Mouse (Mus musculus) liver, adult 2 months (tissue): ENCODE results near the gene Vmn1r191. TPM values are rescaled to one million over a fixed set of nuclear protein-coding genes. Genes with fewer than 3 reads are reported as not detected.
"Not testable (repeated sequence)": the region's sequence is repeated elsewhere in the genome, so short reads cannot be mapped to it uniquely, and the experiment has no call there.

ENCODE experiments used
- DNase-seq: peaks from one replicate; pipeline ENCODE4 v3.0.0-alpha.2; 2011; ENCODE audit warnings: low read depth, low spot score; ENCODE audit errors: extremely low read depth
- H3K27ac ChIP-seq: fragments of 200-500 bp; replicated peaks from 2 replicates; pipeline ENCODE4 v1.5.1; 2012; ENCODE audit warnings: low read depth, mild to moderate bottlenecking, control low read depth, inconsistent platforms, low read length; ENCODE audit not compliant: insufficient read depth
- H3K27me3 ChIP-seq: fragments of 200-500 bp; 2 replicates; pipeline ENCODE4 v1.6.1; 2012; ENCODE audit warnings: mild to moderate bottlenecking, moderate library complexity, low read length, inconsistent platforms; ENCODE audit not compliant: control insufficient read depth, insufficient read depth
- H3K36me3 ChIP-seq: fragments of 200-500 bp; 2 replicates; pipeline ENCODE4 v1.6.1; 2012; ENCODE audit warnings: low read length, inconsistent platforms; ENCODE audit not compliant: control insufficient read depth, insufficient read depth
- H3K4me1 ChIP-seq: fragments of 200-500 bp; 2 replicates; pipeline ENCODE4 v1.6.1; 2011; ENCODE audit warnings: low read length; ENCODE audit not compliant: control insufficient read depth, insufficient read depth
- H3K4me3 ChIP-seq: fragments of 200-500 bp; 2 replicates; pipeline ENCODE4 v1.5.1; 2011; ENCODE audit warnings: low read depth, mild to moderate bottlenecking, control low read depth, low read length, moderate library complexity; ENCODE audit not compliant: insufficient read depth
- H3K79me2 ChIP-seq: fragments of 200-500 bp; 2 replicates; pipeline ENCODE4 v1.6.1; 2012; ENCODE audit warnings: inconsistent platforms, mild to moderate bottlenecking, low read length, moderate library complexity; ENCODE audit not compliant: control insufficient read depth, insufficient read depth
- H3K9ac ChIP-seq: fragments of 200-500 bp; 2 replicates; pipeline ENCODE4 v1.6.1; 2012; ENCODE audit warnings: low read depth, mild to moderate bottlenecking, control low read depth, inconsistent platforms, low read length
- CTCF ChIP-seq: fragments of 200-500 bp; IDR thresholded peaks from 2 replicates; pipeline ENCODE4 v1.5.1; 2011; ENCODE audit warnings: low read depth, low read length, control low read depth
- POLR2A ChIP-seq: fragments of 200-500 bp; IDR thresholded peaks from 2 replicates; pipeline ENCODE4 v1.6.1; 2011; ENCODE audit warnings: low read length, control low read depth; ENCODE audit not compliant: insufficient read depth; ENCODE audit errors: extremely low read depth
- WGBS: fragments of 180-500 bp; shearing (Covaris S2); methylation state at CpG from one replicate; pipeline ENCODE4 v1.1.7; 2018; 5-methylcytosine and 5-hydroxymethylcytosine counted together
- polyA plus RNA-seq: library from polyadenylated mRNA; depleted of rRNA; stranded (reverse); fragments of >200 nt; gene quantifications from 2 replicates; pipeline ENCODE4 v1.2.3, GENCODE M21; 2012; rRNA removed
- total RNA-seq: library from RNA; depleted of rRNA; stranded (reverse); fragments of >200 nt; gene quantifications from 2 replicates; pipeline ENCODE4 v1.2.3, GENCODE M21; 2014; rRNA removed

Vmn1r191 gene
- total and polyA plus RNA-seq, 2 experiments, result not detected

- H3K36me3 ChIP-seq, result no peaks in the 10 kb centered on the region
- no peak for DNase-seq
- no peaks in the 10 kb centered on the region for H3K79me2 ChIP-seq
- no peak overlapping the region for H3K9ac ChIP-seq
- H3K27ac ChIP-seq, result no peak overlapping the region
- 91% methylated on average over 15 of the region's 15 CpGs for WGBS
- H3K4me3 ChIP-seq, result no peak overlapping the region
- TF ChIP-seq CTCF, result no peak
- no peak for TF ChIP-seq POLR2A
- no peaks in the 10 kb centered on the region for H3K27me3 ChIP-seq
- H3K4me1 ChIP-seq, result no peaks in the 10 kb centered on the region
Measured at GRCm38 (mm10) chr13:22168416-22168815, 15.4 kb downstream of the Vmn1r191 start.

- not testable (repeated sequence) for H3K9ac ChIP-seq, H3K4me1 ChIP-seq, H3K27me3 ChIP-seq, H3K36me3 ChIP-seq, H3K79me2 ChIP-seq, H3K4me3 ChIP-seq, H3K27ac ChIP-seq
- DNase-seq, result peak; percentile 1
- WGBS, result 36% methylated on average over 5 of the region's 5 CpGs
Measured at GRCm38 (mm10) chr13:22136495-22137293, 47.1 kb downstream of the Vmn1r191 start.

Other genes with a start within 250 kb of the Vmn1r191 start
- gene Zfp184, start 238.9 kb downstream of the Vmn1r191 start, total RNA-seq, result 0.18 and 0.60 TPM in 2 replicates
- gene Zfp184, start 238.9 kb downstream of the Vmn1r191 start, polyA plus RNA-seq, result 0.07 and 0.11 TPM in 2 replicates
- not detected in 2 replicates for gene Pom121l2, start 202.8 kb downstream of the Vmn1r191 start, total RNA-seq
- gene Pom121l2, start 202.8 kb downstream of the Vmn1r191 start, polyA plus RNA-seq, result not detected in 2 replicates
- not detected in 2 replicates for gene Prss16, start 174.2 kb downstream of the Vmn1r191 start, total RNA-seq
- gene Prss16, start 174.2 kb downstream of the Vmn1r191 start, polyA plus RNA-seq, result 0.12 TPM in 1 of 2 replicates, not detected in the other
- 1.8 and 2.6 TPM in 2 replicates for gene Hist1h2ah, start 148.4 kb downstream of the Vmn1r191 start, total RNA-seq
- gene Hist1h2ah, start 148.4 kb downstream of the Vmn1r191 start, polyA plus RNA-seq, result not detected in 2 replicates
- gene Hist1h2bk, start 148.1 kb downstream of the Vmn1r191 start, total RNA-seq, result 15.6 and 28.1 TPM in 2 replicates
- 0.46 and 0.48 TPM in 2 replicates for gene Hist1h2bk, start 148.1 kb downstream of the Vmn1r191 start, polyA plus RNA-seq
- gene Hist1h4i, start 142.6 kb downstream of the Vmn1r191 start, total RNA-seq, result 6.8 and 9.2 TPM in 2 replicates
- 5.2 and 12.3 TPM in 2 replicates for gene Hist1h4i, start 142.6 kb downstream of the Vmn1r191 start, polyA plus RNA-seq
- 11.1 and 22.4 TPM in 2 replicates for gene Hist1h2ag, start 141.0 kb downstream of the Vmn1r191 start, total RNA-seq
- 0.55 TPM in 1 of 2 replicates, not detected in the other for gene Hist1h2ag, start 141.0 kb downstream of the Vmn1r191 start, polyA plus RNA-seq
- gene Hist1h2bj, start 140.8 kb downstream of the Vmn1r191 start, total RNA-seq, result 10.7 and 16.8 TPM in 2 replicates
- gene Hist1h2bj, start 140.8 kb downstream of the Vmn1r191 start, polyA plus RNA-seq, result 0.29 TPM in 1 of 2 replicates, not detected in the other
- gene Vmn1r188, start 99.5 kb downstream of the Vmn1r191 start, total RNA-seq, result not detected in 2 replicates
- gene Vmn1r188, start 99.5 kb downstream of the Vmn1r191 start, polyA plus RNA-seq, result not detected in 2 replicates
- gene Vmn1r189, start 78.1 kb downstream of the Vmn1r191 start, total RNA-seq, result not detected in 2 replicates
- gene Vmn1r189, start 78.1 kb downstream of the Vmn1r191 start, polyA plus RNA-seq, result not detected in 2 replicates
- gene Vmn1r192, start 7.2 kb upstream of the Vmn1r191 start, total RNA-seq, result not detected in 2 replicates
- not detected in 2 replicates for gene Vmn1r192, start 7.2 kb upstream of the Vmn1r191 start, polyA plus RNA-seq
- gene Vmn1r193, start 39.2 kb upstream of the Vmn1r191 start, total RNA-seq, result not detected in 2 replicates
- gene Vmn1r193, start 39.2 kb upstream of the Vmn1r191 start, polyA plus RNA-seq, result not detected in 2 replicates
- gene Vmn1r194, start 60.2 kb upstream of the Vmn1r191 start, total RNA-seq, result not detected in 2 replicates
- gene Vmn1r194, start 60.2 kb upstream of the Vmn1r191 start, polyA plus RNA-seq, result not detected in 2 replicates
- not detected in 2 replicates for gene Vmn1r195, start 86.6 kb upstream of the Vmn1r191 start, total RNA-seq
- gene Vmn1r195, start 86.6 kb upstream of the Vmn1r191 start, polyA plus RNA-seq, result not detected in 2 replicates
- not detected in 2 replicates for gene Vmn1r196, start 106.0 kb upstream of the Vmn1r191 start, total RNA-seq
- gene Vmn1r196, start 106.0 kb upstream of the Vmn1r191 start, polyA plus RNA-seq, result not detected in 2 replicates
- gene Vmn1r197, start 140.6 kb upstream of the Vmn1r191 start, total RNA-seq, result not detected in 2 replicates
- not detected in 2 replicates for gene Vmn1r197, start 140.6 kb upstream of the Vmn1r191 start, polyA plus RNA-seq
- gene Vmn1r198, start 166.4 kb upstream of the Vmn1r191 start, total RNA-seq, result not detected in 2 replicates
- not detected in 2 replicates for gene Vmn1r198, start 166.4 kb upstream of the Vmn1r191 start, polyA plus RNA-seq
- not detected in 2 replicates for gene Vmn1r199, start 195.8 kb upstream of the Vmn1r191 start, total RNA-seq
- gene Vmn1r199, start 195.8 kb upstream of the Vmn1r191 start, polyA plus RNA-seq, result not detected in 2 replicates
- gene Vmn1r200, start 206.4 kb upstream of the Vmn1r191 start, total RNA-seq, result not detected in 2 replicates
- not detected in 2 replicates for gene Vmn1r200, start 206.4 kb upstream of the Vmn1r191 start, polyA plus RNA-seq